Mouse (Mus musculus): ENCODE results near the gene Ecel1.

Gene Ecel1

DNA sequence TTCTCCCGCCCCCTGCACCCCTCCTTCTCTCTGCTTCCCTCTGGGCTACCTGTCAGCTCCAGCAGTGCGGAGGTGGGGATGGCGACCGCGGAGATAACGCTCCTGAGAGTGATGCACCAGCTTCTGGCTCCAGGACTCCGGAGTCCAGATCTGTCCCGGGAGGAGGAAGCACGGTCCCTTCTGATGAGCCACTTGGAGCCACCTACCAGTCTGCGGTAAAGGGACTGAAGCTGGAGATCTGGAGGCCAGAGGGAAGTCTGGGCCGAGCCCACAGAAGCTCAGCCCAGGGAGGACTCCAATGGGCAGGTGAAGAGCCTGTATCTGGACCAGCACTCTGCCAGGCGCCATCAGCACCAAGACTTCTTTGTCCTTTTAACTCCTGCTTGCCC is at the start of gene Ecel1:
TSS of gene Ecel1 (minus strand) at position 323 of the 389 bp plus-strand sequence.
- no peak for TF ChIP-seq GATA4 (IDR thresholded peaks at IDR 0.05; ENCODE audit: insufficient replicate concordance, low read length)

DNA sequence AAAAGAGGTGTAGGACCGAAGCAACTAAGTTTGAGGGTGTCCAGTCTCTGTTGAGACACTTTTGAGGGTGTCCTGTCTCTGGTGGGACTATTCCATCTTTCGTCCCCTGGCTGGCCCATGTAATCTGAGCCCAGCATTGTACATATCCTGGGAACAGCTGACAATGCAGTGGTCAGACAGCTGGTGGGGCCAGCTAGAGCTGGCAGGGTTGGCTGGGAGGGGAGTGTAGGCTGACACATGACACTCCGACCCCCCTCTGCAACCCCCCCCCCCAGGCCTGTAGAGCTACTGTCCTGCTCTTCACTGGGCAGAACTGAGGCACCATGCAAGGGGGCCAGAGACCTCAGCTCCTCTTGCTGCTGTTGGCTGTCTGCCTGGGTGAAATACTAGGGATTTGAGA is 49.2 kb upstream of the Ecel1 start:
- no peak for TF ChIP-seq GATA4 (IDR thresholded peaks at IDR 0.05; ENCODE audit: insufficient replicate concordance, low read length)

DNA sequence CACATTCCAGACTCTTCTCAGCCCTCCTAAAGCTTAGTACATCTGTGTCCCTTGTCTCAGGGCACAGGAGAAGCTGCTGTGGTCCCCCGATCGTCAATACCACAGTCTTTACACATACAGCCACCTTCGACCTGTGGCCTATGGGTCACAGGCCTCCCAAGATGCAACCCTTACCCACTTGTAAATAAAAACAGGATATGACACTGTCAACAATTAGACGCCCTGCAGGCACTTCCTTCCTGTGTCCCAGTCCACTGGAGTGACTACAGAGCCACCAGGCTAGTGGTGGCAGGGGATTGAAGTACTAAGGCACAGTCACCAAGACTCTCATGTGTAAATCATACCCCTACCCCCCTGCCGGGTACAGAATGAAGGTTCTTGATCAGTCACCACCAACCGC is 48.7 kb upstream of the Ecel1 start:
- no peak for TF ChIP-seq GATA4 (IDR thresholded peaks at IDR 0.05; ENCODE audit: insufficient replicate concordance, low read length)

DNA sequence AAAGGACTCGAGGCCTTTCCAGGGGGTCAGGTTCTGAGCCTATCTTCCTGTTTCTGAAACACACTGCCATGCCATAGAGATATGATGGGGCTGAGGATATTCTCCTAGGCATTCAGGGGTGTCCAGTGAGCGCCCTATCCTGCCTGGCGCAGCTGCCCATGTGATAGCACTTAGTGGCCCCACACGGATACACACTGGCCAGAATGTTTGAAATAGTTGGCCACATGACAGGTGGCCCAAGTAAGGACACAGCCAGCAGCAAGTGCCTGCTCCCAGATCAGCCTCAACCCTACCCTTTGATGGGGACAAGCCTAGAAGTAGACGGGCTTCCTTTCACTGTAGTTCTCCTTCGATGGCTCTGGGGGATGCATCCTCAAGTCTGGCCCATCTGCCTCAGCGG is 48.1 kb upstream of the Ecel1 start, which contains the start of gene Chrng:
TSS of gene Chrng (plus strand) at position 193 of the 400 bp plus-strand sequence.
- no peak for TF ChIP-seq GATA4 (IDR thresholded peaks at IDR 0.05; ENCODE audit: insufficient replicate concordance, low read length)

DNA sequence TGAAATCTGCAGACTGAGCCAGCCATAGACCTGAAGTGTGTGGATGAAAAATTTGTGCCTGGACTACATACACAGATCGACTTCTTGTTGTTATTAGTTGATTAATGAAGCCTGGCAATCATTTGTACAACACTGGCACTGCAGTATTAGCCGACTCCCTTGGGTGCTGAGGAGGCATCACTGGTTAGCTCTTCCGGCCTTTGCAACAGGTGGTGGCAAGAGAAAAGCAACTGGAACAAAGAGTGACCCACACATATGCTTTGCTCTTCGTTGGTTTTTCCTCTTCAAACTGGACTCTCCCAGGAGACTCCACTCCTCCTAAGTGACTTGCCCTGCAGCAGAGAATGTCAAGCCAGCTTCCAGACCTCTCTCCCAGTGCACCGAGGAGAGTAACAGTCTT is 47.5 kb upstream of the Ecel1 start:
- TF ChIP-seq GATA4 (IDR thresholded peaks at IDR 0.05; ENCODE audit: insufficient replicate concordance, low read length): no peak

DNA sequence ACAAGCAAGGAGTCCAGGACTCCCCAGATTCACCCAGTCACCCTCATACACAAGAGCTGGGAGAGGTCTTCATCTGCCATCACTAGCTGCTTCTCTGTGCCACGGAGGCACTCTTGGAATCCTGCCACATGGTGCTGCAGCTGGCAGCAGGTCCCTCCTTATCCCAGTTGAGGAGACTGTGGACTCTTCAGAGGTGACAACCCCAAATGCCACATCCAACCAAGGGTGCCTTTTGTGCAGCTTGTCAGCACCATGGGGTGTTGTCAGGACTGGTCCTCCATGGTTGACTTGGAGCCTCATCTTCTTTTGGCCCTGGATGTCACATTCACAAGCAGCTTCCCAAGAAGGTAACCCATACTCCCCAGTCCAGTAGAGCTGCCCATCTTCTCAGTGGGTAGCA is 45.5 kb upstream of the Ecel1 start:
- no peak for TF ChIP-seq GATA4 (IDR thresholded peaks at IDR 0.05; ENCODE audit: insufficient replicate concordance, low read length)

DNA sequence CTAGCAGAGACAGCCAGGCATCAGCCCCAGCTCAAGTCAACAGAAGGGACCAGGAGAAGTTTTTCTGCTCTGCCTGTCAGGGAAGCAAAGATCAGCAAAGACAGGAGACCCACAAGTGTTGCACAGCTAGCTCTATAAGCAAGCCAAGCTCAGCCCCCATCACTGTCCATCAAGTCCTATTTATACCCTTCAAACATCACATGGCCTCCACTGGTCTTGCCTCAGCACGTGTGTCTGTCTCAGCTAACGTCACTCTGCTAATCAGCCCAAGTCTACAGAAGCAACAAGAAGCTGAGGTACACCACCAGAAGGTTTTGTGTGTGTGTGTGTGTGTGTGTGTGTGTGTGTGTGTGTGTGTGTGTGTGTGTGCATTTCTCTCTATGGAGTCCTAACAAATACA is 44.5 kb upstream of the Ecel1 start:
- TF ChIP-seq GATA4 (IDR thresholded peaks at IDR 0.05; ENCODE audit: insufficient replicate concordance, low read length): no peak

DNA sequence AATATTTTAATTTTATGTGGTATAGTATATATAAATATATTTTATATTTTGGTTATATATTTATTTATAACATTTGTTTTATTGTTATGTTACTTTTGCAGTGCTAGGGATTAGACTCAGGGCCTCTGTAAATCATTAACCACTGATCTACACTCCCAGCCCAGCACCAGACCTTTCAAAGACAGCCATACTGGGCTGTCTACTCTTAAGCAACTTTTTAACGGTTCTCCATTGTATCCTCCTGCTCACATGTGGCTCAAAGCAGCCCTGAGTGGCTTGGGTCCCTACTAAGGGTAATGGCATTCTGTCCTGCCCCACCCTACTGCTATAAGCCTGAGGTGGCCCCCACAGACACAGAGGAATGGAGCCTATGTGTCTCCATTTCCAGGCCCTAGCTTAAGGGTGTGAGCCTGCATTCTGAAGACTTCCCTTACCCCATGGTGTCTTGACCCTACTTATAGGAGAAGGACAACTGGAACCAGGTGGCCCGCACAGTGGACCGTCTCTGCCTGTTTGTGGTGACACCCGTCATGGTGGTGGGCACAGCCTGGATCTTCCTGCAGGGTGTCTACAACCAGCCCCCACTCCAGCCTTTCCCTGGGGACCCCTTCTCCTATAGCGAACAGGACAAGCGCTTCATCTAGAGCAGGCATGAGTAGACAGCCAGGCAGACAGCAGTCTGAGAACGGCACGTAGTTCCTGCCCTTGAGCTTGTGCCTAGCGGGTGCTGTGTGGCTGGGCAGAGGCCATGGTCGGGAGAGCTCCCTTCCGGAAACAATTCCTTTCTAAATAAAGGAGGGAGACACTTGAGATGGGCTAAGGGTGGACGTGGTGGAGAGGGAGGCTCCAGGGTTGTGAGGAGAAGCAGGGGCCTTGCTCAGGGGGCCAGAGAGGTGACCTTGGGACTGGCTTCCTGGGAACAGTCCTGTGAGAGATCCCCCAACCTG is 42.1 kb upstream of the Ecel1 start:
- no peak for TF ChIP-seq GATA4 (IDR thresholded peaks at IDR 0.05; ENCODE audit: insufficient replicate concordance, low read length)

DNA sequence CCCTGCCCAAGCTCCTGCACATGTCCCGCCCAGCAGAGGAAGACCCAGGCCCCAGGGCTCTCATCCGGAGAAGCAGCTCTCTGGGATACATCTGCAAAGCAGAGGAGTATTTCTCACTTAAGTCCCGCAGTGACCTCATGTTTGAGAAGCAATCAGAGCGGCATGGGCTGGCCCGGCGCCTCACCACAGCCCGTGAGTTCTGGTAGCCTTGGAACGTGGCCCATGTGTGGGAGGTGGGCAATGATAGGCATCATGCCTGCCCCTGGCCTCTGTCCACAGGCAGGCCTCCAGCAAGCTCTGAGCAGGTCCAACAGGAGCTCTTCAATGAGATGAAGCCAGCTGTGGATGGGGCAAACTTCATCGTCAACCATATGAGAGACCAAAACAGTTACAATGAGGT is 41.0 kb upstream of the Ecel1 start:
- no peak for TF ChIP-seq GATA4 (IDR thresholded peaks at IDR 0.05; ENCODE audit: insufficient replicate concordance, low read length)

DNA sequence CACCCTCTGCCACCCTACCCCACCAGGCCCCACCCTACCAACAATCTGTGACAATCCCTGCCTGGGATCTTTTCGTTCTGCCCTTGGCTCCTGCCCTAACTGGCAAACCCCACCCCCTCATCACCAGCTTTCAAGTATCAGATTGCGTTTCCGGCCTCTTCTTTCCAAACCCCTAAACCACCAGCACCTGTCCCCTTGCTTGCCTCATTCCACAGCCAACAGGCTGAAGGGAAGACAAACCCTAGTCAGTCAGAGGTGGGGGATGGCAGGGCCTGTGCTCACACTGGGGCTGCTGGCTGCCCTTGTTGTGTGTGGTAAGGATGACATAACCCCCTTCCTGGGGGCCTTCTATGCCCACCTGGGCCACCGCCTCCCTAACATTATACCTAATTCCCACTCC is 34.1 kb upstream of the Ecel1 start, which contains the start of gene Chrnd:
TSS of gene Chrnd (plus strand) at position 179 of the 400 bp plus-strand sequence.
- TF ChIP-seq GATA4 (IDR thresholded peaks at IDR 0.05; ENCODE audit: insufficient replicate concordance, low read length): no peak

DNA sequence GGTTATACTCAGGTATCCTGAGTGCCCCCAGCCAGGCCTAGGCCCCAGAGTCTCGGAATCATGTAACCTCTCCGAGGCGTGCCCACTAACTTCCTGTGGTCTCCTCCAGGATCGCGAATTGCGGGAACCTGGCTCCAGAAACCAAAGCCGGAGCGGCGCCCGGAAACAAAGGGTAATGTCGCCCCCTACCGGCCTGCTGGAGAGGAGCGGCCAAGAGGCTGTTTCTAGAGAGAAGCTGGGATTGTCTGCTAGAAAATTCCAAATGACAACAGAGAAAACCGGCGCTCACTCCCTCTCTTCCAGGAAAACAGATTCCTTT is 30.7 kb upstream of the Ecel1 start:
- no peak for TF ChIP-seq GATA4 (IDR thresholded peaks at IDR 0.05; ENCODE audit: insufficient replicate concordance, low read length)

DNA sequence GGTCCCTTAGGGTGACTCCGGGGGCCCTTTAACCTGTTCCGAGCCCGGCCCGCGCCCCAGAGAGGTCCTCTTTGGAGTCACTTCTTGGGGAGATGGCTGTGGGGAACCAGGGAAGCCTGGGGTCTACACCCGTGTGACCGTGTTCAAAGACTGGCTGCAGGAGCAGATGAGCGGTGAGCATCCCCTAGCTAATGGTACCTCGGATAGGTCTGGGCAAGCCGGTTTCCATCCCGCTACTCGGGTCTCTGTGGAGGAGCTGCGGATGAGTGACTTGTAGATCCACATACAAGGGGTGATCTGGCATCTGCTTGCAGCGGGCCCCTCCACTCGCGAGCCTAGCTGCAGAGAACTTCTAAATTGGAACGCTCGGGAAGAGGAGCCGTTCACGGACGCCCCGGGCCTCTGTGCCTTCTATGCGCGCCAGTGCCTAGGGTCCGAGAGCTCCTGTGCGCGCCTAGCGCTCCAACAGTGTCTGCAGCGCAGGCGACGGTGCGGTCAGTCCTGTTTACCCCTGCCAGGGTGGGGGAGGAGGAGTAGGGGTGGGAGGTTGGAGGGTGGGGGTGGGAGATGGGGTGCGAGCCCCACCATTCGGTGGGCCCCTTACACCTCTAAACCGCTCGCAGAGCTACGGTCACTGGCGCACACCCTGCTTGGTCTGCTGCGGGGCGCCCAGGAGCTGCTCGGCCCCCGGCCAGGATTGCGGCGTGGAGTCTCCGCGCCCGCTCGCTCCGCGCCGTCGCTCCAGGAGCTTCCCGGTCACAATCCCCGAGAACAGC is 30.1 kb upstream of the Ecel1 start:
- no peak for TF ChIP-seq GATA4 (IDR thresholded peaks at IDR 0.05; ENCODE audit: insufficient replicate concordance, low read length)

DNA sequence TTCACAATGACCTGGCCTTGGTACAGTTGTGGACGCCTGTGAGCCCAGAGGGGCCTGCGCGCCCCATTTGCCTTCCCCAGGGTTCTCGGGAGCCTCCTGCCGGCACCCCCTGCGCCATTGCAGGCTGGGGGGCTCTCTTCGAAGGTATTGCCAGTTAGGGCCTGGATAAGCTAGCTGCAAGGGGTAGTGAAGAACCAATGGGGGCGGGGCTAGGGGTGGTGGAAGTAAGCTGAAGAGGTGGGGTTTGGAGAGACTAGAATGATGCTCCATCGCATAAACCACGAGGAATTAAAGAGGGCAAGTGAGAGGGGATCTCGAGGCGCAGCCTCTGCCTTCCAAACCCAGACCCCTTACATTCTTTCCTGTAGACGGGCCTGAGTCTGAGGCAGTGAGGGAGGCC is 29.2 kb upstream of the Ecel1 start:
- no peak for TF ChIP-seq GATA4 (IDR thresholded peaks at IDR 0.05; ENCODE audit: insufficient replicate concordance, low read length)

DNA sequence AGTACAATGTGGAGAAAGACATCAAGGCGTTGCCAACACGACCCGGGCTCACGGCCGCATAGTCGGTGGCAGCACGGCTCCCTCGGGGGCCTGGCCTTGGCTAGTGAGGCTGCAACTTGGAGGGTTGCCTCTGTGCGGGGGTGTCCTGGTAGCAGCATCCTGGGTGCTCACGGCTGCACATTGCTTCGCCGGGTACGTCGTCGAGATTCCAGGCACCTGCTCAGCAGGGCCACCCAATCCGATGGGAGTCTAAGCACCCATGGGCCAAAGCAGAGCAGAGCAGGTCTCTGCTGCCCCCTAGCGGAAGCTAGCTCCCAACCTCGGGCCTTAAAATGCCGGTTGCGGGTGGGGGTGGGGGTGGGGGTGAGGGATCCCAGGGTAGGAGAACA is 28.4 kb upstream of the Ecel1 start:
- no peak for TF ChIP-seq GATA4 (IDR thresholded peaks at IDR 0.05; ENCODE audit: insufficient replicate concordance, low read length)

DNA sequence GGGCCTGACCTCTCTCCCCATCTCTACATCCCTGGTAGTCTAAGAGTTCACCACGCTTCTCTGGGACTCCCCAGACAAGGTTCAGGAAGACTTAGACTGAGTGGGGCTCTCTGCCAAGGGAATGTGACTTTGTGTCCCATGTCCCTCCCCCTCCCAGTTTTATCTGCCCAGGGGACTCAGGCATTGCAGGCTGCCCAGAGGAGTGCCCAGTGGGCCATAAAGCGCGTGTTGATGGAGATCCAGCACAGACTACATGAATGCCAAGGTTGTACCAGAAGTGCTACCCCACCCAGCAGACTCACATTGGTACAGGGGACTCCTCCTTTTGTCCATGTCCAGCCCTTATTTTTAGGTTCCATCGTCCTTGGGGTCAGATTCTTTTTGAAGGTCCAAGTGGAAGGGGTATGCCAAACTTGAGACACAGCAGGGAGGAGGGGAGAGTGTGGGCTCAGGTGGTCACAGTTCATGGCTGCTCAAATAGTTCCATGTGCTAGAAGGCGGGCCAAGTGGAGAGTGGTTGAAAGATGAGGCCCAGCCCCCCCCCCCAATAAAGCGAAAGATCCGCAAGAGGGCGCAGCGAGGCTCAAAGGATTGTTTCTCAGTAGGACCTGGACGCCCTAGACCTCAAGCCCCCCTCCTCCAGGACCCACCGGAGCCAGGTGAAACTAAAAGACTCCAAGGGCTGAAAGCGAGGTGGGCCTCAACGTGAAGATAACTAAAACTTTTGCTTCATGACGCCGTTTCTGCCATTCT is 27.9 kb upstream of the Ecel1 start:
- TF ChIP-seq GATA4 (IDR thresholded peaks at IDR 0.05; ENCODE audit: insufficient replicate concordance, low read length): no peak
